Mouse (Mus musculus): ENCODE data around the gene Nup98. TPM values are rescaled to one million over a fixed set of nuclear protein-coding genes. Genes with fewer than 3 reads are reported as not detected.

The Nup98 gene
- polyA plus RNA-seq, 1 experiment from 2014 or later, result 43.3 TPM

- Histone ChIP-seq H3K4me1 (0 out of 2 replicates have a peak, but pooled peaks cover 3% of the 10 kb centered on the region), H3K27me3 (no peaks in the 10 kb centered on the region), H3K9ac (replicated peaks) (no peak overlapping the region), H3K4me3 (no peak overlapping the region), H3K36me3 (no peaks in the 10 kb centered on the region), H3K9me3 (no peaks in the 10 kb centered on the region), H3K27ac (replicated peaks) (no peak overlapping the region), H3K4me2 (replicated peaks) (no peak overlapping the region)
- no peak for ATAC-seq (ENCODE audit: low FRiP score, low read depth)
- WGBS, result 95% methylated on average over 6 of the region's 6 CpGs
These were observed 16.1 kb upstream of the Nup98 start for GRCm38 (mm10) chr7:102226051-102226450.

- H3K4me3 ChIP-seq, result no peak overlapping the region
- 91% methylated on average over 5 of the region's 5 CpGs for WGBS
- H3K4me2 ChIP-seq (replicated peaks), result no peak overlapping the region
- no peak overlapping the region for H3K9ac ChIP-seq (replicated peaks)
- no peaks in the 10 kb centered on the region for H3K36me3 ChIP-seq
- ATAC-seq (ENCODE audit: low FRiP score, low read depth), result no peak
- H3K27me3 ChIP-seq, result no peaks in the 10 kb centered on the region
- 0 out of 2 replicates have a peak, but pooled peaks cover 3% of the 10 kb centered on the region for H3K4me1 ChIP-seq
- no peak overlapping the region for H3K27ac ChIP-seq (replicated peaks)
- H3K9me3 ChIP-seq, result no peaks in the 10 kb centered on the region
These were observed 14.1 kb upstream of the Nup98 start for GRCm38 (mm10) chr7:102223883-102224738.

GRCm38 (mm10) chr7:102222830-102223556 lies 13.0 kb upstream of the Nup98 start:
- Histone ChIP-seq H3K27ac (replicated peaks) (0 out of 2 replicates have a peak overlapping the region, but pooled peaks have one; percentile 49), H3K36me3 (no peaks in the 10 kb centered on the region), H3K9me3 (no peaks in the 10 kb centered on the region), H3K27me3 (no peaks in the 10 kb centered on the region), H3K4me1 (0 out of 2 replicates have a peak, but pooled peaks cover 3% of the 10 kb centered on the region), H3K4me3 (peak overlapping the region; percentile 63), H3K9ac (replicated peaks) (peak overlapping the region; percentile 72), H3K4me2 (replicated peaks) (peak overlapping the region; percentile 91)
- WGBS, result 1% methylated on average over 31 of the region's 31 CpGs
- peak; percentile 89 for ATAC-seq (ENCODE audit: low FRiP score, low read depth)

- Histone ChIP-seq H3K4me1 (0 out of 2 replicates have a peak, but pooled peaks cover 3% of the 10 kb centered on the region), H3K36me3 (no peaks in the 10 kb centered on the region), H3K4me2 (replicated peaks) (peak overlapping the region; percentile 91), H3K4me3 (peak overlapping the region; percentile 63), H3K27me3 (no peaks in the 10 kb centered on the region), H3K27ac (replicated peaks) (no peak overlapping the region), H3K9me3 (no peaks in the 10 kb centered on the region), H3K9ac (replicated peaks) (peak overlapping the region; percentile 72)
- WGBS, result 2% methylated on average over 11 of the region's 13 CpGs
- peak; percentile 66 for ATAC-seq (ENCODE audit: low FRiP score, low read depth)
These were observed 12.4 kb upstream of the Nup98 start for GRCm38 (mm10) chr7:102222336-102222735.

- ATAC-seq (ENCODE audit: low FRiP score, low read depth), result peak; percentile 23; the same call in 1 of the 2 replicates
- 43% methylated on average over 1 of the region's 1 CpGs for WGBS
- Histone ChIP-seq H3K9me3 (no peaks in the 10 kb centered on the region), H3K36me3 (no peaks in the 10 kb centered on the region), H3K4me1 (0 out of 2 replicates have a peak, but pooled peaks cover 3% of the 10 kb centered on the region), H3K9ac (replicated peaks) (no peak overlapping the region), H3K27ac (replicated peaks) (no peak overlapping the region), H3K4me3 (peak overlapping the region; percentile 63), H3K27me3 (no peaks in the 10 kb centered on the region), H3K4me2 (replicated peaks) (peak overlapping the region; percentile 91)
These were observed 11.9 kb upstream of the Nup98 start for GRCm38 (mm10) chr7:102221899-102222298.

- H3K4me1 ChIP-seq, result peaks cover 12% of the 10 kb centered on the region
- peak overlapping the region; percentile 61 for H3K4me2 ChIP-seq (replicated peaks)
- no peaks in the 10 kb centered on the region for H3K9me3 ChIP-seq
- ATAC-seq (ENCODE audit: low FRiP score, low read depth), result no peak
- peak overlapping the region; percentile 85 for H3K4me3 ChIP-seq
- WGBS, result 65% methylated on average over 3 of the region's 3 CpGs
- peak overlapping the region; percentile 62 for H3K9ac ChIP-seq (replicated peaks)
- peak overlapping the region; percentile 92 for H3K27ac ChIP-seq (replicated peaks)
- no peaks in the 10 kb centered on the region for H3K36me3 ChIP-seq
- no peaks in the 10 kb centered on the region for H3K27me3 ChIP-seq
These were observed 1.1 kb upstream of the Nup98 start for GRCm38 (mm10) chr7:102211071-102211470.

- no peaks in the 10 kb centered on the region for H3K9me3 ChIP-seq
- no peak for ATAC-seq (ENCODE audit: low FRiP score, low read depth)
- no peak overlapping the region for H3K27ac ChIP-seq (replicated peaks)
- WGBS, result 55% methylated on average over 4 of the region's 4 CpGs
- peaks cover 12% of the 10 kb centered on the region for H3K4me1 ChIP-seq
- H3K9ac ChIP-seq (replicated peaks), result peak overlapping the region; percentile 87
- H3K4me3 ChIP-seq, result peak overlapping the region; percentile 85
- no peaks in the 10 kb centered on the region for H3K27me3 ChIP-seq
- H3K36me3 ChIP-seq, result no peaks in the 10 kb centered on the region
- peak overlapping the region; percentile 84 for H3K4me2 ChIP-seq (replicated peaks)
These were observed 1.1 kb downstream of the Nup98 start for GRCm38 (mm10) chr7:102208806-102209363.

- no peak overlapping the region for H3K27ac ChIP-seq (replicated peaks)
- peaks cover 9% of the 10 kb centered on the region for H3K4me1 ChIP-seq
- no peak overlapping the region for H3K4me2 ChIP-seq (replicated peaks)
- 93% methylated on average over 1 of the region's 1 CpGs for WGBS
- H3K4me3 ChIP-seq, result no peak overlapping the region
- H3K9me3 ChIP-seq, result no peaks in the 10 kb centered on the region
- H3K9ac ChIP-seq (replicated peaks), result no peak overlapping the region
- H3K36me3 ChIP-seq, result no peaks in the 10 kb centered on the region
- no peaks in the 10 kb centered on the region for H3K27me3 ChIP-seq
- ATAC-seq (ENCODE audit: low FRiP score, low read depth), result no peak
These were observed 4.3 kb downstream of the Nup98 start for GRCm38 (mm10) chr7:102205646-102206045.

- WGBS, result 91% methylated on average over 3 of the region's 3 CpGs
- H3K4me2 ChIP-seq (replicated peaks), result no peak overlapping the region
These were observed 5.6 kb downstream of the Nup98 start for GRCm38 (mm10) chr7:102204296-102204857.

GRCm38 (mm10) chr7:102200996-102201785 lies 8.8 kb downstream of the Nup98 start:
- Histone ChIP-seq H3K9ac (replicated peaks) (no peak overlapping the region), H3K9me3 (no peaks in the 10 kb centered on the region), H3K4me2 (replicated peaks) (no peak overlapping the region), H3K27me3 (no peaks in the 10 kb centered on the region), H3K36me3 (0 out of 2 replicates have a peak, but pooled peaks cover 3% of the 10 kb centered on the region), H3K4me3 (no peak overlapping the region), H3K4me1 (no peaks in the 10 kb centered on the region), H3K27ac (replicated peaks) (no peak overlapping the region)
- no peak for ATAC-seq (ENCODE audit: low FRiP score, low read depth)

More at GRCm38 (mm10) chr7:102204296-102204857, 5.6 kb downstream of the Nup98 start:
- H3K4me3 ChIP-seq, result no peak overlapping the region
- peaks cover 9% of the 10 kb centered on the region for H3K4me1 ChIP-seq
- H3K9me3 ChIP-seq, result no peaks in the 10 kb centered on the region
- no peak overlapping the region for H3K27ac ChIP-seq (replicated peaks)
- H3K27me3 ChIP-seq, result no peaks in the 10 kb centered on the region
- H3K36me3 ChIP-seq, result 0 out of 2 replicates have a peak, but pooled peaks cover 3% of the 10 kb centered on the region
- H3K9ac ChIP-seq (replicated peaks), result no peak overlapping the region
- no peak for ATAC-seq (ENCODE audit: low FRiP score, low read depth)

GRCm38 (mm10) chr7:102200576-102200975 lies 9.4 kb downstream of the Nup98 start:
- Histone ChIP-seq H3K9me3 (no peaks in the 10 kb centered on the region), H3K4me3 (no peak overlapping the region), H3K27me3 (no peaks in the 10 kb centered on the region), H3K36me3 (0 out of 2 replicates have a peak, but pooled peaks cover 3% of the 10 kb centered on the region), H3K27ac (replicated peaks) (no peak overlapping the region), H3K4me1 (no peaks in the 10 kb centered on the region), H3K4me2 (replicated peaks) (no peak overlapping the region), H3K9ac (replicated peaks) (no peak overlapping the region)
- 85% methylated on average over 3 of the region's 3 CpGs for WGBS
- no peak for ATAC-seq (ENCODE audit: low FRiP score, low read depth)

Measured in midbrain, embryonic 12.5 days (tissue).